Mouse (Mus musculus) cerebellum, adult 11-12 months (tissue): ENCODE results near the gene Abhd17a.

Experiments used
- DNase-seq: peaks from one replicate; pipeline ENCODE4 v3.0.0; 2022

Gene Abhd17a

GRCm38 (mm10) chr10:80545590-80545989, 44.6 kb downstream of the Abhd17a start:
- no peak for DNase-seq

DNA sequence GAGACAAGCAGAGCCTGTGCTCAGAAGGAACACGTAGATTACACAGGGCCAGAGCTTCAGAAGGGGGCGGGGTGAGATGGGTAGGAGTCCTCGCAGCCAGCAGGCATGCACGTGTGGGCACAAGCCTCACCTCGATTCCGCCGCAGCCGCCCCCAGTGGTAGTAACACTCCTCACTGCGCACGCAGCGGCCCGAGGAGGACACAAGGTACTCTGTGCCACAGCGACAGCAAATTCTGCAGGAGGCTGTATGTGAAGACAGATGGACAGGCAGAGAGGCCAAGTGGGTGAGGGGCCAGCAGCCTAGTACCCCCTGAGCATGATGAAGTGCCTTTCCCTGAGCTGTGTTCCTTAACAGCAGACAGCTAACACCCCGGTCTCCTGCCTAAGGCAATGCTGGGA, 46.3 kb downstream of the Abhd17a start:
- DNase-seq = peak; percentile 19

DNA sequence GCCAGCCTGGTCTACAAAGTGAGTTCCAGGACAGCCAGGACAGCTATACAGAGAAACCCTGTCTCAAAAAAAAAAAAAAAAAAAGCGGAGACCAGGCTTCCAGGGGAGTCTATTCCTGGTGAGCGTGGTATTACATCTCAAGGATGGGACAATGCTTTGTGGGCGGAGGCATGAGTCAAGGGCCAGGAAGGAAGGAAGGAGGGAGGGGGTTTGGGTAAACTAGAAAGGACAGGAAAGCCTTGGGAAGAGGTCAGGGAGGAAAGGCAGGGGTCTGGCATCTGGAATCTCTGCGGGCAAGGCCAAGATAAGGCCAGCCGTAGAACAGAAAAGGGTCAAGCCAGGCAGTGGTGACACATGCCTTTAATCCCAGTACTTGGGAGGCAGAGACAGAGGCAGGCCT, 50.6 kb downstream of the Abhd17a start:
- no peak for DNase-seq

DNA sequence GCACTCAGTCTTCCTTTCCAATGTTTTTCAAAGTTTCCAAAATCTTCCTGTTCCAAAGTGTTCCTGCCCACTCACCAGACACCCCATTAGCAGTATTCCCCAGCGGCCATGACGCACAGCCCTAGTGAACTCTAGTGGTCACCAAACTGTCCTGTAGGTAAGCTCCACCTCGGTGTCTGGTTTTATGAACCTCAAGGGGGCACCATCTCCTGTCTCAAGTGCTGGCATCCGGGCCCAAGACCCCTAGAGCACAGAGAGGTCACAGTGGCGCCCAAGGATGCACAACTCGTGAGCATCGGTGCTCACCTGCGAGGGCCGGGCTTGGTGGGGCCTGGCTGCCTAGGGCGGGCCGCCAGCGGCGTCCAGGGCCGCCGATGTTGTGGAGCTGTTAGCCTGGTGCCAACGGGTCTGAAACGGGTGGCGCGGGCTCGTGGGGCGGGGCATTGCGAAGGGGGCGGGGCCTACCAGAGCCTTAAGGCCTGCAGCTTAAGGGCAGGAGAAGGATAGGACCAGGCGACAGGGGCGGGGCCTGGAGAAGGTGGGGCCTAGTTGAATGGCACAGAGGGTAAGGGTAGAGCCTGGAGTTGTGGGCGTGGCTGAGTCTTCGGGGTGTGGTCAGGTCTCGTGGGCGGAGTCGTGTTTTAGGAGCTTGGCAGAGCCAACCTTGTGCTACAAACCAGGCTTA, 51.3 kb downstream of the Abhd17a start, which contains the start of gene Atp8b3:
Atp8b3 (minus strand) TSS at position 415 of the 685 bp plus-strand sequence.
- DNase-seq = peak; percentile 41

- DNase-seq = no peak
These were observed 52.0 kb downstream of the Abhd17a start for GRCm38 (mm10) chr10:80538180-80538579.

DNA sequence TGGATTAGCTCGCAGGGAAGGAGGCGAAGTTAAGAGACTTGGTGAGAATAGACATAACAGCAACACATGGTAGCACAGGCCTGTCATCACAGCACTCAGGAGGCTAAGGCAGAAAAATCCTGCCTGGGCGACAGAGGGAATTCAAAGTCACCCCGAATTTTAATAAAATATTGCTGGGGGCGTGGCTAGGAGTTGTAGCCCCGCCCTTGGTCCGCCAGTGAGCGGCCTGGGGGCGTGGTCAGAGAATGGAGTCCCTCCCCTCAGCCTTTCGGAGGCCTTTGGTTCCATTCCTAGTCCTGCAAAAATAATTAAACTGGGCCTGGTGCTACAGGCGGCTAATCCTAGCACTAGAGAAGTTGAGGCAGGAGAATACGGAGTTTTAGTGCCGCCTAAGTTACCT, 54.4 kb downstream of the Abhd17a start:
- DNase-seq = no peak

DNA sequence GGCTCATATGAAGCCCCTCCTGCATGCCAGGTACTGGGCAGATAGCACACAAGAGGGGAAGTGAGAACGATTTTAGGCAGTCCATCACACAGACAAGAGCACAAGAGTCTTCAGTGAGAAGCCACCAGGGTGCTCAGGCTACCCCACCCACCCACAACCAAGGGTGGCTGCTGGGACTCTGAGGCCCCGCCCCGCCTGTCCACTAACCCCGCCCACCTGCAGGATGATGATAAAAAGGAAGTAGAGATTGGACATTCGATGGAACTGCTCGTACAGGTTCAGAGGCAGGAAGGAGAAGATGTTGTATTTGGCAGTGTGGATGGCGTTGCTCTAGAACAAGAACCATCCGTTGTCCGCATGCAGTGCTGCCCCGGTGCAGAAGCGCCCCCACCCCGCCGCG, 55.1 kb downstream of the Abhd17a start:
- DNase-seq = no peak

- no peak for DNase-seq
These were observed 56.4 kb downstream of the Abhd17a start for GRCm38 (mm10) chr10:80533704-80534103.
